Mouse (Mus musculus) CH12F3 (cell line): Measurements from ENCODE around the gene Tmem265.

Experiments used
- in situ Hi-C: fragments of 300-500 bp; cut with MboI; formaldehyde crosslinking; loops from 2 replicates; pipeline ENCODE4 v1.14.3; 2020; ENCODE audit warnings: low sequenced_read_pairs

Tmem265 gene

GRCm38 (mm10) chr7:127561340-127561858 is at the start of gene Tmem265:
Gene Tmem265, plus strand, starts transcription at chr7:127561390.
- in situ Hi-C loops: no loop called here

DNA sequence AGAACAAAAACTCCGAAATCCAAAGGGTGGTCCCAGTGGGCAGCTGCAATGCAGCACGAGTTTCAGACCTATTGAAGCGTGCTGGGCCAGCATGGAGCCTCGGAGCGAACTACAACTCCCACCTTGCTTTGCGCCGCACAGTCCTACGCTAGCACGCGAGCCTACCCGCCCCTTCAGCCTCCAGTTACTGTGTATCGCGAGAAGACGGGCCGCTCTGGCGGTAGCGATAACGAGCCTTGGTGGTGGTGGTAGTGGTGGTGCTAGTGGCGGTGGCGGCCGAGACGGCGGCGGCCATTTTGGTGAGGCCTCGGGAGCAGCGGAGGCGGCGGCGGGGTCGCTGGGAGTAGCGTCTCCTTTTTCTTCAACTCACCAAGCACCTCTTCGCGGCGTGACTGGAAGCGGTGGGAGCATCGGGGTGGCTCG is 49.4 kb upstream of the Tmem265 start, which contains the start of gene Srcap:
Gene Srcap, plus strand, starts transcription at position 176 of the 423 bp plus-strand sequence.
- in situ Hi-C loops: no loop called here

GRCm38 (mm10) chr7:127512231-127513015 is 48.8 kb upstream of the Tmem265 start:
- in situ Hi-C loops: no loop called here

- in situ Hi-C loops: no loop called here
Observed at GRCm38 (mm10) chr7:127513016-127513390, 48.2 kb upstream of the Tmem265 start.

- in situ Hi-C loops: no loop called here
Observed at GRCm38 (mm10) chr7:127513781-127514180, 47.4 kb upstream of the Tmem265 start.

GRCm38 (mm10) chr7:127515846-127516245 is 45.3 kb upstream of the Tmem265 start:
- in situ Hi-C loops: no loop called here

- in situ Hi-C loops: no loop called here
Observed at GRCm38 (mm10) chr7:127516344-127516743, 44.8 kb upstream of the Tmem265 start.

DNA sequence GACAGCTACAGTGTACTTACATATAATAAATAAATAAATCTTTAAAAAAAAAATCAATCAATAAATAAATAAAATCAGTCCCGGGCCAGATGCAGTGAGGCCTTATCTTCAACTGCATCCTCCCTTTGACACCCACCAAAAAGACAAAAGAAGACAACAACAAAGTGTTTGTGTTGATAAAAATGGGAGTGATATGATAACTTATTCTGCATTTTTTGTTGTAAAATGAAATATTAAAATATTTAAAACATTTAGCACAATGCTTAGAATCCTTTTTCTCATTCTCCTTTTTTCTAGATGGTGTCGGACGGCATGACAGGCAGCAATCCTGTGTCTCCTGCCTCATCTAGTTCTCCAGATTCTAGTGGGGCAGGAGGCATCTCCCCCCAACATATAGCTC is 41.9 kb upstream of the Tmem265 start, which contains the start of gene Gm42715:
Gene Gm42715, plus strand, starts transcription at position 301 of the 400 bp plus-strand sequence.
- in situ Hi-C loops: no loop called here

GRCm38 (mm10) chr7:127541671-127542070 is 19.5 kb upstream of the Tmem265 start:
- in situ Hi-C loops: no loop called here

- in situ Hi-C loops: no loop called here
Observed at GRCm38 (mm10) chr7:127549116-127549835, 11.9 kb upstream of the Tmem265 start.

GRCm38 (mm10) chr7:127551558-127551957 is 9.6 kb upstream of the Tmem265 start:
- in situ Hi-C loops: no loop called here

- in situ Hi-C loops: no loop called here
Observed at GRCm38 (mm10) chr7:127560580-127560979, 610 bp upstream of the Tmem265 start.

GRCm38 (mm10) chr7:127564381-127565150 is 3.4 kb downstream of the Tmem265 start:
- in situ Hi-C loops: no loop called here

DNA sequence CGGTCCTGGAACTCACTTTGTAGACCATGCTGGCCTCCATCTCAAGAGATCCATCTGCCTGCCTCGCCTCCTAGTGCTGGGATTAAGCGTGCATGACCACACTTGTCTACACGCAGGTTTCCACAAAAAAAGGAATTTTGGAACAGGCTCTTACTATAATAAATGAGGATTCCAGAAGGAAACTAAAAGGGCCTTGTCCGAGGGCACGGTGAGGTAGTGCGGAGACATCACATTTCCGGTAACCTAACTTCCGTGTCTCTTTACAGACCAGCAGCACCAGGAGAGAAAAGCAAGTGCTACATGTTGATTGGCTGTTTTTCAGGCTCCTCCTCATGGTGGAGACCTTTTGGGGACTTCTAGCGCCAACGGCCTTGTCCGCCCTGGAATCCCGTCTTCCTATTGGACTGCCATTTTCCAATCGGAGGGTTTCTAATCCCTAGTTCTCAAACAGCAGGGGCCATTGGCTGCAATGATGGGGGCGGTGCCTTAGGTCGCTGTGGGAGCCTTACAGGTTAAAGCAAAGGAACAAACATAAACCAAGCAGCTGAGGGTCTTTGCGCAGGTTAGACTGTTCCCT is 11.8 kb downstream of the Tmem265 start, which contains the start of gene Phkg2:
Gene Phkg2, plus strand, starts transcription at position 446 of the 577 bp plus-strand sequence.
- in situ Hi-C loops: no loop called here

GRCm38 (mm10) chr7:127573503-127574008 is 12.4 kb downstream of the Tmem265 start:
- in situ Hi-C loops: no loop called here

DNA sequence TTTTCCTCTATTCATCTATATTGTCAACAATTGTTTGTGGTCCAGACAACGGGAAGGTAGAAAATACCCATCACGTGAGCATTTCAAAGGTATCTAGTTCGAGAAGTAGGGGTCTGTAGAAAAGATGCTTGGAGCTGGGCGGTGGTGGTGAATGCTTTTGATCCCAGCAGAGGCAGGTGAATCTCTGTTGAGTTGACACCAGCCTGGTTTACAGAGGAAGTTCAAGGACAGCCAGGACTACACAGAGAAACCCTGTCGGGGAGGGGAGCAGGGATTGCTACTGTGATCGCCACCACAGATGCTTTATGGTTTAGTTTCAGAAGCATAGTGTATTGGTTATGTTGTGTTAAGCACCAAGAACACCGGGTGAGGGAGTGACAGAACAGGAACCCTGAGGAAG is 12.9 kb downstream of the Tmem265 start:
- in situ Hi-C loops: no loop called here

DNA sequence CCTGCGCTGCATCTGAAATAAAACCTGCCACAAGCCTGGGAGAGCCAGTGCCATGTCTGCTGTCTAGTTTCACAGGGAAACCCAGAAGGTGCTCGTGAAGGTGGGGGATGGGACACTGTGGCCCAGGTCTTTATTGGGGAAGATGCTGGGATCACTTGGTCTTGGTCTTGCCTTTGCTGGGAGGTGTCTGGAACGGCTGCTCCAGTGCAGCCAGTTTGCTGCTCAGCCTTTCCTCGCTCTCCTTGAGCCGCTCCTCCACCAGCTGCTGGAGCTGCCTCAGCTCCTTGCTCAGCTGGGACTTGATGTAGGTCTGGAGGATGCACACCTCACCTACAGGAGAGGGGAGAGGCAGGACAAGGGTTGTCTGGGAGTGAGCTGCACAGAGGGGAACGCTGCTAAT is 22.1 kb downstream of the Tmem265 start:
- in situ Hi-C loops: no loop called here

- in situ Hi-C loops: no loop called here
Observed at GRCm38 (mm10) chr7:127585031-127585430, 23.8 kb downstream of the Tmem265 start.

GRCm38 (mm10) chr7:127586149-127586548 is 25.0 kb downstream of the Tmem265 start:
- in situ Hi-C loops: no loop called here

DNA sequence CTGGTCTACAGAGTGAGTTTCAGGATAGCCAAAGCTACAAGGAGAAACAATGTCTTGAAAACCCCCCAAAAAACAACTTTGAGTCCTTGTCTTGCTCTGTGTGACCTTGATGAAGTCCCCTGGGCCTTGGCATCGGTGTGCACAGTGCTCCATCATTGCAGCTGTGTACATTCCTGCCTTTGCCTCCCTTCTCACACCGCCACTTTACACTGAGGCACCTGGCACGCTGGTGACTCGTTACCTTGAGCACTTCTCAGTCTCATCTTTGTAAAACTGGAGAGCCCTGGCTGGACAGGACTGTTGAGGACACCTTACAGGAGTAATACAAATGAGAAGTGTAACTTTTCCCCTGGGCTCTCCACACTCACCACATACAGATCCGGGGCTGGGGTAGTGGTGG is 26.0 kb downstream of the Tmem265 start:
- in situ Hi-C loops: no loop called here
